Mouse (Mus musculus): ENCODE data around the gene Usp6nl.

The Usp6nl gene

DNA sequence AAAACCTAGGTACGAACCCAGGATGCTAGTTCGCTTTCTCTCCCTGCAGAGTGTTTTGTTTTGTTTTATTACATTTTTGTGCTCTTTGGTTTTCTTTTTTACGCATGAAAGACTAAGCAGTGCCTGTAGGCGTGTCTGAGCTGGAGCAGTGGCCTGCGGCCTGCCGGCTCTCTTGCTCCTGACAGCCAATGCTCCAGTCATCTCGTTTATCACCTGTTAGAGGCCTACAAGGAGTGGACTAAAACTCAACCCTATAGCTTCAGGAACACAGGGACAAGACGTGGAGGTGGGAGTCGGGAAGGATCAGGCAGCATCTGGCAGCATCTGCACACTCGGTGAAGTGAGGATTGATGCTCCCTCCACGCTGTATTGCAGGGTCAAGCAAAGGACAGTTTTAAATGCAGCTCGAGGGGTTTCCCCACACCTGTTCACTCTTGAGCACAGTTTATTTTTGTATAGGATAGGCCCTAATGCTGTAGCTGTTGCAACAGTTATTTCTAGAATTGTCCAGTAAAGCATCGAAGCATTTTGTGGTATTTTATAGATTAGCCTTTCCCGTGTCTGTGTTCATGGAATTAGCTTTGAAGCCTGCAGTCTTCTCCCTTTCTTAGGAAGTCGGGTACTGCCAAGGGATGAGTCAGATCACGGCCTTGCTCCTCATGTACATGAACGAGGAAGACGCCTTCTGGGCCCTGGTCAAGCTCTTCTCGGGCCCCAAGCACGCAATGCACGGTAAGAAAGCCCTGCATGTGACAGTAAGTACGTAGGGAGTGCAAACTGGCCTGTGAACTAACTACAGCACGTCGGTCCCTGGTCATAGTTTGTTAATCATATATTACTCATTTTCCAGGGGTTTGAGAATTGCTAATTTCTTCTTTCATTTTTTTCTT lies 101.4 kb downstream of the Usp6nl start:
- no peak for DNase-seq

DNA sequence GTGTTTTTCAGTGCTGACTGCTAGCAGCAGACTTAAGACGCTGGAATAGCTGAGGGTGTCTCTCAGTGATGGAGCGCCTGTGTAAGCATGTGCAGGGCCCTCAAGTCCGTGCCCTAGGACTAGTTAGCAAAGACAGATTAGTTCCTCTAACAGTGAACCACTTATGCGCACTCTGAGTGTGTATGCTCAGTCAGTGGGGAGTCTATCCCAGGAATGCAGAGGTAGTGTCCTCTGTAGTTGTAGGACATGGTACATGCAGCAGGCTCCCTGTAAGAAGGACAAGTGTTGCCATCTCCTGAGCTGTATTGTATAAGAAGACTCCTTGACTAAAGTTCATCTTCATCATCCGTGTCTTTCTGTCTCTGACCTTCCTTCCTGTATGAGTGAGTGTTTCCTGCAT lies 102.4 kb downstream of the Usp6nl start:
- no peak for DNase-seq

DNA sequence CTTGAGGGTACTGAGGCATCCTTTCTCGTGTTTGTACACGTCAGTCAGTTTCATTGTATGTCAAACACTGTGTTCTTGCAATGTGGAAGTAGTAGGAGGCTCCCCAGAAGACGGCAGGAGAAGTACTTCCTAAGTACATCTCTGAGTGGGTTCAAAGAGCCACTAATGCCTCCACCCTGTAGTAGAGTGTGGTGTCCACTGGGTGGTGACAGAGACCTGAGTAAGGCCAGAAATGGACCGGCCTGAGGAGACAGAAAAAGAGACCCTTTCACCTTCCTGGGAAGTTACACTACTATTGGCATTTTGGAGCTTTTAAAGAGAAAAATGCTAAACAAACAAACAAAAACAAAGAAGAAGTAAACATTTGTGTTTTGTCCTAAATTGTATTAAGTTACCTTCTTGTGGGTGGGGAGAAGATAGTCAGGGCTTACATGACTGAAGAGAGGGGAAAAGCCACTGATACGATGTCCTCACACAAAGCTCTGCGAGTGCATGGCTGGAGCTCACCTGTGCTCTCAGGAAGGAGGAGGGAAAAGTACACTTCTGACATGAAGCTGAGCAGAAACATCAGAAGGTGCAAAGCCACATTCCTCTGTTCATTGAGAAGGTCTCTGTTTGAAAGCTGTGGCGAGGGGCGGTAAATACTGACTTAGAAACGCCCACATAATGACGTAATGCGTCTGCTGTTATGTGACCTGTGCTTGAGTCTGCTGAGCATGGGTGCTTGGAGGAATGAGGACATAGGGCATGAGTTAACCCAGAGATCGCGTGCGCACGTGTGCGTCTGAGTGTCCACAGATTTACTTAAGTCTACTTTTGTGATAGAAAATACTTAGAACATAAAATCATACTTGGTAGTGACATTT lies 113.9 kb downstream of the Usp6nl start:
- peak; percentile 56 to 71 for DNase-seq

DNA sequence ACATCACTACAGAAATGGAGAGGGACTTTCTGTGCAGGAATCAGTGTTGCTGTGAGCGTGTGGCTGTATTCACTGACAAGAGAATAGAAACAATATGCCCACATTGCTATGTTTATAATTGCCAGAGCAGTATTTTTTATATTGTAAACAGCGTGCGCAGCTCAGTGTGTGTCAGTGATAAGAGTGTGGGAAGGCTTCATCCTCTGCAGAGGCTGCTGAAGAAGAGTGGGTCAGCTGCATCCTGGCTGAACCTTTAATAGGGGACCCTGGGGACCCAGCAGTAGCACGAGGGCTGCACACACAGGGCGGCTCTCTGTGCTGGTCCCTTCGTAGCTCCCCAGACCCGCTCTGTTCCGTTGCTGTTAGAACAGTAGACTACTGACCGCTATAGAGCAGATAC lies 119.2 kb downstream of the Usp6nl start:
- no peak for DNase-seq

DNA sequence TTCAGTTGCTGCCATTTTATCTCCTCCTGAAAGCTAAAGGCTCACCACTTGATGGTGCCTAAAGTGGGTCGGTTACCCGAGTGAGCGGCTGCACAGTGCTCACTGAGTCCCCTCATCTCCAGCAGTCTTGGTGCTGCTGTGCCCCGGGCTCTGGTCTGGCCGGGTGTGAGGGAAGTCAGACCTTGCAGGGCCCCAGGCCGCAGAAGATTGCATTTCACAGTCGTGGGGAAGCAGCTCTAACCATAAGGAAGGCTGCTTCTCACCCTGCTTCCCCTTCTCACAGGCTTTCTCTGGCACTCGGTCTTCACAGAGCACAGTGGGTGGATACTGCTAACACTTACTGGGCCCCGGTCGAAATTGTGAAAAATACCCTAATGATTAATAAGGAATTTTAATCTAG lies 119.8 kb downstream of the Usp6nl start:
- DNase-seq = no peak

DNA sequence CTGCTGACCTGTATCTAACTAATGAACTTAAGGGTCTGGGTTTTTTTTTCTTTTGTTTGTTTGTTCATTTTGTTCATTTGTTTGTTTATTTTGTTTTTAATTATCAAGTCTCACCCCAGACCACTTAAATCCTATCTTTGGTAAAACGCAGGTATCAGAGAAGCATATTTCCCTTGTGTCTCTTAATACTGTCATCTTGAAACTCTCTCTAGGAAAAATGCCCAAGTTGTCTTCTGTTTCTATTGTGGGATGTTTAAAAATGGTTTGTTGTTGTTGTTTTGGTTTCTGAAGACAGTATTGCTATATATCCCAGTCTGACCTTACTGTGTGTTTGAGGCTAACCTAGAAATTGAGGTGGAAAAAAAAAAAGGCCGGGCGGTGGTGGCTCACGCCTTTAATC lies 121.5 kb downstream of the Usp6nl start:
- DNase-seq = no peak

DNA sequence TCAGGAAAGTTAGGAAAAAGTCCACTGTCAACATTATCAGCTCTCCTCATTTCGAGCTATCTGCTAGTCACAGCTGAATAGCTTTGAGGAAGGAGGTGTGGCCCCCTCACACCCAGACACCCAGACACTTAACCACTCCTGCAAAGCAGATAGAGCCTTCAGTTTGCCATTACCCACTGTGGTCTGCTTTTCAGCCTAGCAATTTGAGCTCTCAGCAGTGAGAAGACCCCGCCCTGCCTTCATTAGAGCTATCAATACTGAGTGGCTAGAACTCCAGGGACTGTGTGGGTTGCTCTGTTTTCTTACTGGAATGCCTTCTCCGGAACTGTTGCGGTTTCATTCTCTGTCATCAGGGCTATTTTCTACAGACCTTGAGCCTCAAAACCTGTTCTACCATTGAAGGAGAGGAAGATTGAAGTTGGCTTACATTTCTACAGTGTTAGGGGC lies 122.3 kb downstream of the Usp6nl start:
- DNase-seq = no peak

DNA sequence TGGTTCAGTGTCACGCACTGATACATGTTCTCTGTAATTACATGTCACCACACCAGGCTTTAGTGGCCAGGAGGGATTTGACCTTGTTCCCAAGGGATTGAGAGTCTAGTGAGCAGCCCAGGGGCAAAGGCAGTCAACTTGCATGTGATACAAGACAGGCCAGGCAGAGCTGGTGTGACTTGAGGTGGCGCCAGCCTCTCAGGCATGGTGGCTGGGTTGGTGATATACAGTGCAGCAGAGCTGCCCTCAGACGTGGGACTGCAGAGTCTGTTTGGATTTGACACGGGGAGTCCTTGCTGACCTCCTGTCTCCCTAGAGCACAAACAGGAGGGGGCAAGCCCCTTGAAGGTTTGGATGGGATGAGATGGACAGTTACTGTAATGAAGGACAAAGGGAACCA lies 123.4 kb downstream of the Usp6nl start:
- no peak for DNase-seq

DNA sequence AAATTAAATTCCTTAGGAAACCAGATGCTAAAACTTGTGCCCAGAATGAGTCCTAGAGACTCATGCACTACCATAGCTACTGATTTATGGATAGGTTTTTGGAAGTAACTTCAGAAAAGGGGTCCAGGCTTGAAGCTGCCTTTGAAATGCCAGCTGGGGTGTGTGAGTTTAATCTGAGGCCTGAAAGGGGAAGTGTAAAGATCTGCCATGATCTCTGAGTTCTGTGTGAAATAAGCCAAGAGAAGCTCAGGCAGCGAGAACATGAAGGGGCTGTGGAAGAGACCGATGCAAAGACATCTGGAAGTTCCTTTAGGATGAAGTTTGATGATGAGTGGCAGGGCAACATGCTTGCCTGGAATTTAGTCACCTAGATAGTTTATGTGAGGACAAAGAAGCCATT lies 126.4 kb downstream of the Usp6nl start:
- no peak for DNase-seq

DNA sequence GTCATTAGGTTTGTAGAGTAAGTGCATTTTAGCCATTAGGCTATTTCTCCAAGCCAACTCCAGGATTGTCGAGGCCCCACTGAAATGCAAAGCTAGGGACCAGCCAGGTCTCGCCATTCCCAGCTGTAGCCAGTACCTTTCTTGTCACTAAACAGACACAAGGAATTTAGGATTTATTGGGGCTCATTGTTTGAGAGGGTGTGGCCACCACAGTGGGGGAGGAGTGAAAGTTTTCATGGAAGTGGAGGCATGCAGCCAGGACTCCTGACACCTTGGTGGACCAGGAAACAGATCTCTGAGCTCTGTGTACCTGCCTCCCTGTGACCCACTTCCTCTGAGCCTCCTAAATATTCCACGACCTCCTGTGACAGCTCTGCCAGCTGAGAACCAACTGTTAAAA lies 127.2 kb downstream of the Usp6nl start:
- DNase-seq = no peak

DNA sequence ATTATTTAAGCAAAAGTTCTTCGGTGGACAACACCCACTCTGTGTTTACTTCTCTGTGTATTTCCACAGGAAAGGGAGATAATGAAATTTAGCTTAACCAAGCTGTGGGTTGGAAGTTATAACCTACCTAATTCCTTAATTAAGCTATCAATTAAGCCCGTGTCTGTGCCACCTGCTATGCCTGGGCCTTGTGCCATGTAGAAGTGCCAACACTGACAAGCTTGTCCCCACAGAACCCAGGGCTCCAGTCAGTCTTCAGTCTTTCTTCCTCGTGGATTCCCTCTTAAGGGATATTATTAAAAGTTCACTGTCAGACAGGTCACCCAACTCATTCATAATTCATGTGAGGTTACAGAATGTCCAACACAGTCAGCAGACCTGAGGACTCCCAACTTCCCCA lies 128.1 kb downstream of the Usp6nl start:
- peak; percentile 67 to 83 for DNase-seq

DNA sequence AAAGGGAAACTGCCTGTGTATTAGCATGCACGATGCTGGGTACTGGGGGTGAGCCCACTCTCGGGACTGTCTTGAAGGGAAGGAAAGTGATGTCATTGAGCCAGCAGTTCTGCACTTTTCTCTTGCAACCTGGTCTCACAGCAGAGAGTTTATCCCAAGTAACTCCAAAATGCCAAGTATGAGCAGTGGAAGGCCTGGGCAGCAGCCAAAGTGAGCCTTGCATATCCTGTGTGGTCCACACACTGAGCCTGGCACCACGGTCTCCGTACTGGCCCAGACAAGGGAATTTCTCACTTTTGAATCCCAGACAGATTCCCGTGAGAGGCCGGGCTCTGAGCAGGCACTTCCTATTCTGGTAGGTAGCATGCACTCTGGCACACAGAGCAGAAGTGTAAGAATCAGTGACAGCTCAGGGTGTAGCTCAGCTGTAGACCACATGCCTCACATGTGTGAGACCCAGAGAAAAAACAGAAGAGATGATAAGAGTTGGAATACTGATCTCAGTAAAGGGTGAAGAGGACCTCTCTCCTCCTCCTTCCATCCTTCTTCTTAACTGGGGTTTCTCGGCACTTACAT lies 132.6 kb downstream of the Usp6nl start:
- peak in 1 of 2 experiments; percentile 34 for DNase-seq

DNA sequence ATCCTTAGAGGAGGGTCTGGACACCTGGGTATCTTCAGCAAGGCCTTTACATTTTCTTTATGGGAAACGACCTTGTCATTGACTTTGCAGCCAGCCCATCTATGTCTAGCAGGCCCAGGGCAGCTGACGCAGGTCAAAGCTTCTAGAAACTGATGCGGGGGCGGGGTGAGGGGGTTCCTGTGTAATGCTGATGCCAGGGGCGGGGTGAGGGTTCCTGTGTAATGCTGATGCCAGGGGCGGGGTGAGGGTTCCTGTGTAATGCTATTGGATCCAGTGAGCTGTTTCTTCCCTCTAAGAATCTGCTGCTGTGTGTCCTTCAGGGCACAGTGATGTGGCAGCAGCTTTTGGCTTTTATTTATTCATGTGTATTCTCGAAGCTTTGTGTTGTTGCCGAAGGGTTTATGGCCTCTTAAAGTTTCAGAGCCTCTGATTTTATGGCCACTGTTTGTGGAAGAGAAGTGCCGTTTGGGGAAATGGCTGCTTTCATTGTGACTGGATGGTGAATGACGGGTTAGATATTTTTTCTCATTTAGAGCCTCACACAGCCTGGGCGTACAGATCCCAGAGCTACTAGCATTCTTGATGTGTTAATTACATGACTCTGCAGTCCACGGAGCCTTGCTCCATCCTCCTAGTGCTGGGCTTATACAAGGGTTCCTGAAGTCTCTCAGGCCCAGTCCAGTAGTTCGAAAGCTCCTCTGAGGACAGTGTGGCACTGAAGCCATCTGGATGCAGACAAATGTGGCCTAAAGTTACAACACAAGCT lies 137.0 kb downstream of the Usp6nl start:
- no peak for DNase-seq

DNA sequence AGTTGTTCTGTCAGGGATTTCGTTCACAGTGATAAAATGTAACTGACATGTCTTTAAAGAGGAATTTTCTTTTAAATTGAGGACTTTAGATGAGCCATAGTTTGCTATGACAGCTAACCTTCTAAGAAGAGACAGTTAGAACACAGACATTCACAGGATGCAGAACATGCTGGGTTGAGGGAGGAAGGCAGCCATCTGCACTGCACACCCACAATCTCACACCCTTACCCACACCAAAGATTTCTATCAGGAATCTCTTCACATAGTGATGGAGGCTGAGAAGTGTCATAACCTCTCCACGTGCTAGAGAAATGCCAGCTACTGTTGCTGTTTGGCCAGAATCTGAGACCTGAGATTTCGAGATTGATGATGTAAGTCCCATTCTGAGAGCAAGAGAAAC lies 139.8 kb downstream of the Usp6nl start:
- DNase-seq = no peak

DNA sequence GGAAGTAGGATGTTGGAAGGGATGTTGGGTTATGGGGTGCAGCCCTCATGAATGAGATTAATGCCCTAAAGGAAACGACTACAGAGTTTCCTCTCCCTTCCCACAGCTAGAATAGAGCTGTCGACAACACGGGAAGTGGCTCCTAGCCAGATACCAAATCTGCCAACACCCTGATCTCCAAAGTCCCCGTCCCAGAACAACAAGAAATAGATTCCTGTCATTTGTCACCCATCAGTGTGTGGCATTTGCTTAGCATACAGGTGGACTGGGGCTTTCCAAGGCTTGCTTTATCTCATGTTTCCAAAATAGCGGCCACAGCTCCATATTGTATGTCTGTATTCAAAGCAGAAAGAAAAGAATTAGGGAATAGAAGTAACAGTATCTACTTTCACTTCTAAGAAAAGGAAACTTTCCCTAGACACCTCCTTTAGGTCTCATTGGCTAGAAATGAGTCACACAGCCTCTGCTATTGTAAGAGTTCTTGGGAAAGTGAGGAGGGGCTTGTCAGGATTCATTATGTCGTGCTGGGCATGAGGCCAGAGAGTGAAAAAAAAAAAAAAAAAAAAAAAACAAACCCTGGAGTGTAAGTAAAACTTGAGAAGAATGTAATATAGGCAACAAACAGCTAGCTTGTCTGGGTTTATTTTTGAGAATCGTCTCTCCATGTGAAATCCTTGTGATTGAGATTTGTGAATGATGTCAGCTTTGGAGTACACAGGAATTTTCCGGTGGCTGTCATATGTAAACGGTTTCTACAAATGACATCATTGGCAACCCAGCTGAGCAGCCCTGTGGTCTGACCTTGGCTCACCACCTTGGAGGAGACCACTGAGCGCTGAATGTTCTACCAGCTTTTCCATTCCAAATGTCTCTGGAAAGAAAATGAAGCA lies 141.6 kb downstream of the Usp6nl start:
- no peak for DNase-seq

DNA sequence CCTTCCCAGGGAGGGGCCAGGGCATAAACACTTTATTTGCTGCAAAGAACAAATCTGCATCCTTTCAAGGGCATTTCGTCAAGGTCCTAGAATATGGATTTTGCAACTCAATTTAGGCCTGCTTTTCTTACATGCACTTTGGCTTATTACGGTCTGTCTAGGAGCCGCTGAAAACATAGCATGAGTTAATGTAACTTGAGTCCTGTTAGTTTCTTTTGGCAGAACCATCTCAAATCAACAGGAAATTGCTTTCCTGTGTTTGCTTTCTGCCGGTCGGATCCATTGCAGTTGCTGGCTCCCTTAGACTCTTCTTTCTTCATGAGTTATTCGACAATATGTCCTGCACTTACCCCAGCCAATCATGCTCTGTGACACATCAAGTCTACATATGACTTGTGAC lies 143.9 kb downstream of the Usp6nl start:
- no peak for DNase-seq

DNA sequence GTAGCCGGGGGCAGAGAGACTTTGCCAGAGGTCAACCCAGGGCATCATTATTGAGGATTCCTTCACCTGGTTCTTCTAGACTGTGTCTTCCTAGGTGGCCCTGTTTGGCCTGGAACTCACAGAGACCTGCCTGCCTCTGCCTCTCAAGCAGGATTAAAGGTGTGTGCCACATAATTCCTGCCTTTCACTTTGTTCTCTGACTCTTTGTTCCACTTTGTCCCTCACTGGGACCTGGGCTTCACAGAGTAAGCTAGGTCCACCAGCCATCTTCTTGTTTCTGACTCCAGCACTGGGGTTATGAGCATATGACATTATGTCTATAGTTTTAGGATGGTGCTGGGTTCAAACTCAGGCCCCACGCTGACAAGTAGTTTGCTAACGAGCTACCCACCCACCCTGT lies 144.9 kb downstream of the Usp6nl start:
- no peak for DNase-seq

DNA sequence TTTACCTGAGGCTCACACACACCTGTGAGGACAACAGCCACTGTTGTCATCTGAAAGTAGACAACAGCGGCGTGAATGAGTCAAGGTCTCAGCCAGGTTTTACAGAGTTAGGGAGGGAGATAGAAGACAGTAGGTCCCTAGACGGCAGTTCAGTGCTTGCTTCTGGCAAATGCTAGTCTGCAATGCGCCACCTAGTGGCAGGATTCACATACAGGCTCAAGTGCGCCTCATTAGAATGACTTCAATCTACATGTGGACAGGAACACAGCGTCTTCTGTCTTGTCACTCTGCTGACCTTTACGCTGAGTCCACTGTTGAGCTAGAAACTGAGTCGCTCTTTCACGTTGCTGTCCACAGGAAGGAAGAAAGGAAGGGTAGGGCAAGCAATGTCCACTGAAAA lies 146.7 kb downstream of the Usp6nl start:
- DNase-seq = peak; percentile 60 to 83

DNA sequence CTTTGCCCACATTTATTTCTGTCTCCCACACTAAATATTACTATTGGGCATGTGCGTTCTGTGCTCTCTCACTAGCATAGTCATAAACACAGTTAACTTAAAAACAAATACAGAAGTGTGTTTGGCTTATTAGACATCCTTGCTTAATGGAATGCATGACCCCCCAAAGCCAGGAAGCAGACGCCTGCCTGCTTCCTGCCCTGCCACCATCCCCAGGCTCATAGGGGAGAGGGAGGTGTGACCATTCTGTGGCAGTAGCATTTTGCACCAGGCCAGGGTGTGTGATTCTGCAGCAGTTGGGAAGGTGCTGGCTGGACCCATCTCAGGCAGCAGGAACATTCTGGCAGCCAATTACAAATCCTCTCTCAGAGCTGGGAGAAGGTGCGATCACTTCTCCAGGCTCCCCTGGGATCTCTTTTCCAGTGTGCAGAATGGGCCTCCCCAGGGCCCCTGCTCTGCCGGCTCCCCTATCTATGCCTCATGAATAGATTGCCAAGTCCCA lies 148.7 kb downstream of the Usp6nl start:
- no peak for DNase-seq

DNA sequence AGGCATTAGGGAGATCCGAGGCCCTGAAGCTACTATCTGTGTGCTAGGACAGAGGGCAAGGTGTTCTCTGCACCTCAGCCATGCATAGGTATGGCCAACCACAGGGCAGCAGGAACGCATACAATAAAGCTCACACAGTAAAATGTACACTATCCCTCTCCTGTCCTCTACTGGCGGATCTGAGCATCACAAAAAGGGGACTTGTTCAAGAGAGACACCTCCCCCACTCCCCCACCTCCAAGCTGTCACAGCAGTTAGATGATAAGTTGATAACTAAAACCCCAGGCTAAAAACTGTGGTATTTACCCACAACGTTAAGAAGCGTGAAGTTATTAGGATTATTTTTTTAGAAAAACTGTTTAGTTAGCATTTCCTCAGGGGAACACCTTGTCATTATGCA lies 151.4 kb downstream of the Usp6nl start:
- no peak for DNase-seq

DNA sequence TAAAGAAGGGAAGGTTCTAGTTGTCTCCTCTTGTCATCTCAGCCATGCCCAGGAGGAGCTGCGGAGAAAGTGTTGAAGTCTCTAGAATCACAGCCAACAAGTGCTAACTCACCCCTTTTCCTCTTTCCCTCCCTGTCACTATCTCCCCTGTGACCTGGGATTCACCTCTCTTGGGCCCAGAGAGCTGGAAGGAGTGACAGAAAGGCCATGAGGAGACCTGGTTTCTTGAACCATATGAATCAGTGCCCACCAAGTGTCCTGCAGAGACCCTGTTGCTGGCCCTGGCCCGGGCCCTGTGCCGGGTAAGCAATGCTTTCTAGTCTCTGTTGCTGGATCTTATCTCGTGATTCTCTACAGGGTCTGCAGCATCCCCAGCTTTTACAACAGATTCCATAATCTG lies 155.4 kb downstream of the Usp6nl start:
- no peak for DNase-seq

All from cerebellum, postnatal 25 days (tissue).